Mouse (Mus musculus): ENCODE data around the gene Cgref1. TPM values are rescaled to one million over a fixed set of nuclear protein-coding genes. Genes with fewer than 3 reads are reported as not detected.
A peak's percentile ranks its signal among the peaks of the same experiment; 100 is the strongest.

The Cgref1 gene
- total RNA-seq, 1 experiment from 2014 or later = not detected

- ATAC-seq (replicated peaks in 1 of 2; ENCODE audit: insufficient read depth in 1 of 2, low FRiP score in 2 of 2, low TSS enrichment in 1 of 2, low read depth in 1 of 2, poor library complexity in 2 of 2, severe bottlenecking in 2 of 2) = no peak
Observed at GRCm38 (mm10) chr5:30908426-30909299, 36.7 kb downstream of the Cgref1 start.

- ATAC-seq (replicated peaks in 1 of 2; ENCODE audit: insufficient read depth in 1 of 2, low FRiP score in 2 of 2, low TSS enrichment in 1 of 2, low read depth in 1 of 2, poor library complexity in 2 of 2, severe bottlenecking in 2 of 2) = peak; percentile 94 to 96
Observed at GRCm38 (mm10) chr5:30907413-30908059, 37.9 kb downstream of the Cgref1 start, which contains the start of gene Ost4. Gene Ost4, minus strand, starts transcription at chr5:30907788.

- no peak for ATAC-seq (replicated peaks in 1 of 2; ENCODE audit: insufficient read depth in 1 of 2, low FRiP score in 2 of 2, low TSS enrichment in 1 of 2, low read depth in 1 of 2, poor library complexity in 2 of 2, severe bottlenecking in 2 of 2)
Observed at GRCm38 (mm10) chr5:30901860-30902259, 43.5 kb downstream of the Cgref1 start.

GRCm38 (mm10) chr5:30890375-30890774 lies 55.0 kb downstream of the Cgref1 start:
- ATAC-seq (replicated peaks in 1 of 2; ENCODE audit: insufficient read depth in 1 of 2, low FRiP score in 2 of 2, low TSS enrichment in 1 of 2, low read depth in 1 of 2, poor library complexity in 2 of 2, severe bottlenecking in 2 of 2) = no peak

- no peak for ATAC-seq (replicated peaks in 1 of 2; ENCODE audit: insufficient read depth in 1 of 2, low FRiP score in 2 of 2, low TSS enrichment in 1 of 2, low read depth in 1 of 2, poor library complexity in 2 of 2, severe bottlenecking in 2 of 2)
Observed at GRCm38 (mm10) chr5:30889088-30889754, 56.2 kb downstream of the Cgref1 start.

- ATAC-seq (replicated peaks in 1 of 2; ENCODE audit: insufficient read depth in 1 of 2, low FRiP score in 2 of 2, low TSS enrichment in 1 of 2, low read depth in 1 of 2, poor library complexity in 2 of 2, severe bottlenecking in 2 of 2) = peak; percentile 70 to 71
Observed at GRCm38 (mm10) chr5:30888337-30889087, 56.9 kb downstream of the Cgref1 start, which contains the start of gene Agbl5. Gene Agbl5, plus strand, starts transcription at chr5:30888694.

- peak; percentile 57 to 58 for ATAC-seq (replicated peaks in 1 of 2; ENCODE audit: insufficient read depth in 1 of 2, low FRiP score in 2 of 2, low TSS enrichment in 1 of 2, low read depth in 1 of 2, poor library complexity in 2 of 2, severe bottlenecking in 2 of 2)
Observed at GRCm38 (mm10) chr5:30887858-30888336, 57.5 kb downstream of the Cgref1 start.

GRCm38 (mm10) chr5:30887331-30887761 lies 58.0 kb downstream of the Cgref1 start:
- ATAC-seq (replicated peaks in 1 of 2; ENCODE audit: insufficient read depth in 1 of 2, low FRiP score in 2 of 2, low TSS enrichment in 1 of 2, low read depth in 1 of 2, poor library complexity in 2 of 2, severe bottlenecking in 2 of 2) = peak; percentile 35 to 65

GRCm38 (mm10) chr5:30886731-30887130 lies 58.7 kb downstream of the Cgref1 start:
- ATAC-seq (replicated peaks in 1 of 2; ENCODE audit: insufficient read depth in 1 of 2, low FRiP score in 2 of 2, low TSS enrichment in 1 of 2, low read depth in 1 of 2, poor library complexity in 2 of 2, severe bottlenecking in 2 of 2) = no peak

- ATAC-seq (replicated peaks in 1 of 2; ENCODE audit: insufficient read depth in 1 of 2, low FRiP score in 2 of 2, low TSS enrichment in 1 of 2, low read depth in 1 of 2, poor library complexity in 2 of 2, severe bottlenecking in 2 of 2) = no peak
Observed at GRCm38 (mm10) chr5:30886209-30886608, 59.2 kb downstream of the Cgref1 start.

Other genes starting within 250 kb of the Cgref1 start
- gene Dpysl5, start 234.0 kb downstream of the Cgref1 start, total RNA-seq (2017) = not detected in 2 replicates
- gene Mapre3, start 130.9 kb downstream of the Cgref1 start, total RNA-seq (2017) = 0.88 and 2.8 TPM in 2 replicates
- gene Tmem214, start 77.6 kb downstream of the Cgref1 start, total RNA-seq (2017) = 12.0 and 17.8 TPM in 2 replicates
- gene Agbl5, start 56.9 kb downstream of the Cgref1 start, total RNA-seq (2017) = 19.3 and 25.6 TPM in 2 replicates
- gene Ost4, start 37.8 kb downstream of the Cgref1 start, total RNA-seq (2017) = 190 and 197 TPM in 2 replicates
- 31.9 and 48.9 TPM in 2 replicates for gene Emilin1, start 32.2 kb downstream of the Cgref1 start, total RNA-seq (2017)
- 69.2 and 71.8 TPM in 2 replicates for gene Khk, start 24.2 kb downstream of the Cgref1 start, total RNA-seq (2017)
- 56.5 and 72.3 TPM in 2 replicates for gene Preb, start 14.8 kb upstream of the Cgref1 start, total RNA-seq (2017)
- gene Tcf23, start 23.1 kb upstream of the Cgref1 start, total RNA-seq (2017) = not detected in 2 replicates
- 69.1 and 74.0 TPM in 2 replicates for gene Atraid, start 102.7 kb upstream of the Cgref1 start, total RNA-seq (2017)
- gene Slc5a6, start 103.3 kb upstream of the Cgref1 start, total RNA-seq (2017) = 5.1 and 6.7 TPM in 2 replicates
- 22.2 and 33.5 TPM in 2 replicates for gene Cad, start 109.2 kb upstream of the Cgref1 start, total RNA-seq (2017)
- not detected in 2 replicates for gene Dnajc5g, start 160.7 kb upstream of the Cgref1 start, total RNA-seq (2017)
- not detected in 2 replicates for gene Slc30a3, start 162.6 kb upstream of the Cgref1 start, total RNA-seq (2017)
- not detected in 2 replicates for gene Trim54, start 171.1 kb upstream of the Cgref1 start, total RNA-seq (2017)
- gene Ucn, start 193.2 kb upstream of the Cgref1 start, total RNA-seq (2017) = not detected in 2 replicates
- 32.1 and 51.0 TPM in 2 replicates for gene Mpv17, start 208.7 kb upstream of the Cgref1 start, total RNA-seq (2017)
- gene Gm29609, start 234.3 kb upstream of the Cgref1 start, total RNA-seq (2017) = 1.2 TPM in 1 of 2 replicates, not detected in the other
- gene Gtf3c2, start 234.6 kb upstream of the Cgref1 start, total RNA-seq (2017) = 64.3 and 83.3 TPM in 2 replicates
- gene Snx17, start 247.6 kb upstream of the Cgref1 start, total RNA-seq (2017) = 33.8 and 37.6 TPM in 2 replicates
- 11.4 and 16.0 TPM in 2 replicates for gene Eif2b4, start 247.8 kb upstream of the Cgref1 start, total RNA-seq (2017)

Measured in hematopoietic stem cell, adult 5-6 weeks (primary cell).